Mouse (Mus musculus) right cerebral cortex, postnatal 10 days (tissue): Measurements from ENCODE around the gene Dmac2.

Experiments used
- DNase-seq, 2 experiments: peaks; one replicate each; pipeline ENCODE4 v3.0.0; 2021; ENCODE audit warnings: low spot score in 2 of 2

Gene Dmac2

DNA sequence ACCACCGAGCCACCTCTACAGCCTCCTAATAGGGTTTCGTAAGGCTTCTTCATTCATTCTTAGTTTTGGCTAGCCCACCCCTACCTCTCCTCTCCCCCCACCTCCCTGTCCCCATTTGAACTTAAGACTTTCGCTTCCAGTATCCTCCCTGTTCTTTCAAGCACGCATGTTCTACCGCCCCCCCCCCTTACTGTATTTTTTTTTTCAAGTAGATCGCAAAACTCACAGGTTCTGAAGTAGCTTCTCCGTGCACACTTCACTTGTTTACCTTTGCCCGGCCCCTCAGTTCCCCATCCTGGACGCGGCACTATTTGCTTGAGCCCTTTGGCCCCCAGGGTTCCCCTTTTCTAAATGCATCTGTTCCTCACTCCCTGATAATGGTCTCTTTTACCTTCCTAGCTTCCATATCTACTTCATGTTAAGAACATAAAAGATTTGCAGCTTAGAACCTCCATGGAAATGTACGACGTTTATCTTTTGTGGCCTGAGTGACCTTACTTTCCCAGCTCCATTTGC is 33.1 kb downstream of the Dmac2 start:
- DNase-seq = no peak

- DNase-seq = no peak
Observed at GRCm38 (mm10) chr7:25655601-25656428, 36.6 kb downstream of the Dmac2 start.

DNA sequence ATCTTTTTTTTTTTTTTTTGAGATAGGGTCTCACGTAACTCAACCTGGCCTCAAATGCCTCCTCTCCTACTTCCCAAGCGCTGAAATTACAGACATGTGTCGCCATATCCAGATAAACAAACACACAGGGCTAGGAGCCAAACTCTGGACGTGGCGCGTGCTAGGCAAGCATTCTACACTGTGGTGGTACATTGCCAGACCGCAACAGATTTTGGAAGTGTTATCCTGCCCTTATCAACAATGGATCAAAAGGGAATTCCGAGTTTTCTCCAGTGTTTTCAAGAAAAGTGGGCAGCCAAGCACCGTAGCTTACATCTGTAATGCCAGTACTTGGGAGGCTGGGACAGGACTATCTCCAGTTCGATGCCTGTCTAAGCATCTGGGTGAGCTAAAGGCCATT is 38.6 kb downstream of the Dmac2 start:
- DNase-seq = no peak

DNA sequence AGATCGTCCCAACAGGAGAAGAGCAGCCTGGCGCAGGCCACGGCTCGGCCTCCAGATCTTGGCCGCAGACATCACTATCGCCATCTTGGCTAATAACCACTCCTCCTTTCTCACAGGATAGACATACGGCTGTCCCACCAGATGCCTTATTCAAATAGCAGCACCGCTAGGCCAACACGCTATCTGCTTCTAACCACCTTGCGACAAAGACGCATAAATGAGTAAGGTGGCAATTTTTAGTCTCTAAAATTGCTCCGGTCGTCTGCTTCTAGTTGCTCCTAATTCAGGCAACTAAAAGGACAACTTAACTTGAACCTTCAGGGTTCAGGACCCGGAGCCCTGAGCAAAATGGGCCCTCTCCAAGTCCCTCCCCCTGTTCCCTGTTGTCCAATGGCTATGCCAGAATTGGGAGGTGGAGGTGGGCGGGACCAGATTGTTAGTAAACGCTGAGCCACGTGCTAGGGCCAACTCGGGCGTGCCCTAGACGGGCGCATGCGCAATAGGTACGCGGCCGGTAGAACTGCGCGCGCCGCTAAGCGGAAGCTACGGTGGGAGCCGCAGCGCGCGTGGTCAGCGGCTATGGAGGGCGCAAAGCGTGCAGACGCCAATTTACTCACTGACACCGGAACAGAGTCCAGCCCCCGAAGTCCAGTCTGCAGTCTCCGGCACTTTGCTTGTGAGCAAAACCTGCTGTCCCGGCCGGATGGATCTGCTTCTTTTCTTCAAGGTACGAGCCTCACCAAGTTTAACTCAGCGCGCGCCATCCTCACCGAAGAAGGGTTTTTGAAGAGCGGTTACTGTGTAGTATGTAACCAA is 39.7 kb downstream of the Dmac2 start, which contains the start of the genes Bckdha and Exosc5:
Gene Bckdha (minus strand): TSS at position 325 of the 816 bp plus-strand sequence.
Gene Exosc5 (plus strand): TSS at position 508 of the 816 bp plus-strand sequence.
- peak; percentile 100 for DNase-seq

- no peak for DNase-seq
Observed at GRCm38 (mm10) chr7:25666381-25666780, 47.2 kb downstream of the Dmac2 start.

- no peak for DNase-seq
Observed at GRCm38 (mm10) chr7:25669158-25669557, 49.9 kb downstream of the Dmac2 start.

GRCm38 (mm10) chr7:25669631-25670030 is 50.4 kb downstream of the Dmac2 start:
- no peak for DNase-seq

DNA sequence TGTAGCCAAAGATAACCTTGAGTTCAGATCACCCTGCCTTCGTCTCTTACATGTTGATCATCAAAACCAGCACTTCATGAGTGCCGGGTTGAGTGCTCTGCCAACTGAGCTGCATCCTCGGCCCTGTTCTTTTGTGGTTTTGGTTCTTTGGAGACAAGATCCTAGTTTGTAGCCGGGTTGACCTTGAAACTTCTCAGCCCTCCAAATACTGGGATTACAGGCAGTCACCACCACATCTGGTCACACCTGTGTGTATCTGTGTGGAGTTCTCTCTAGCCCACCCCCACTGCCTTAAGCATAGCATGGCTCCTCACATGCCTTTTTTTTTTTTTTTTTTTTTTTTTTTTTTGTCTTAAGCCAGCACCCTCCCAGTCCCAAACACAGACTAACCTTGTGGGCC is 50.9 kb downstream of the Dmac2 start:
- DNase-seq = no peak

DNA sequence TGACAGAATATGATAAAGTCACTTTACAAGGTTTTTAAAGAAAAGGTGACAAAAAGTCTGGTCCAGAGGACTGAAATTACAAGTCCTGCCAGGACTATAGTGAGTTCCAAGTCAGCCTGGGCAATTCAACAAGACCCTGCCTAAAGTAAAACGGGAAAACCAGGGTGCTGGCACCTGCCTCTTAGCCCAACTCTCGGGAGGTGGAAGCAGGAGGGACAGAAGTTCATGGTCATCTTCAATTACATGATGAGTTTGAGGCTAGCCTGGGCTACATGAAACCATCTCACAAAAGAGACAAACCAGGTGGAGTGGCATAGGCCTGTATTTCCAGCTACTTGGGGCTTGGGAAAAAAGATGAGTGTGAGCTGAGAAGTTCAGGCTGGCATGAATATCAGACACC is 52.5 kb downstream of the Dmac2 start:
- DNase-seq = no peak

DNA sequence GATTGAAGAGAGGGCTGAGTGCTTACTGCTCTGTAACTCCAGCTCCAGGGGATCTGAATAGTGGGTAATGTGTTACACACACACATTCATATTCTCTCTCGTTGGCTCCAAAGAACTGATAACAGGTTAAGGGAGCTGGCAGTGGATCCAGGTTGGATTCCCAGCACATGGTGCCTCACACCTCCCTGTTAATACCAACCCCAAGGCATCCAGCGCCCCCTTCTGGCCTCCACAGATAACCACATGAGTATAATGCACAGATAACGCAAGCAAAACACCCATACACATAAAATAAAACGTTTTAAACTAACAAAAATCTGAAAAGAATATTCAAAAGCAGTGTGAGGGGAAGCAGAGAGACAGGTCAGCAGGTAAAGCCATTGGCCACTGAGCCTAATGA is 53.2 kb downstream of the Dmac2 start:
- no peak for DNase-seq

DNA sequence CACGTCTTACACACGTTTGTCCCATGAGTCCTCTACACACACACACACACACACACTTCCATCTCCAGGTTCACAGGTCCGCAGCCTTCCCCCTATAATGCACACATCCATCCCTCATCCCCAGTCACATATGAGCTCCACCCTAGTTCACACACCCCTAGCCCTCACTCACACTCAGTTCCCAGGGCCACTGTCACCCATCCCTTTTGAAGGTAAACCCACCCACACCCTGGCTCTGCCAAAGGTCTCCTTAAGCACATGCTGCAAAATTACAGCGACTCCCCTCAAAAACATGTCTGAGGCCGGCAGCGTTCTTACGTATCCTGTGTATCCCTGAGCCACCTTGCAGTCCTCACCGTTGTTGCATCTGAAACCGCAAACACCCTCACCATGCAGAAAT is 55.1 kb downstream of the Dmac2 start:
- no peak for DNase-seq

DNA sequence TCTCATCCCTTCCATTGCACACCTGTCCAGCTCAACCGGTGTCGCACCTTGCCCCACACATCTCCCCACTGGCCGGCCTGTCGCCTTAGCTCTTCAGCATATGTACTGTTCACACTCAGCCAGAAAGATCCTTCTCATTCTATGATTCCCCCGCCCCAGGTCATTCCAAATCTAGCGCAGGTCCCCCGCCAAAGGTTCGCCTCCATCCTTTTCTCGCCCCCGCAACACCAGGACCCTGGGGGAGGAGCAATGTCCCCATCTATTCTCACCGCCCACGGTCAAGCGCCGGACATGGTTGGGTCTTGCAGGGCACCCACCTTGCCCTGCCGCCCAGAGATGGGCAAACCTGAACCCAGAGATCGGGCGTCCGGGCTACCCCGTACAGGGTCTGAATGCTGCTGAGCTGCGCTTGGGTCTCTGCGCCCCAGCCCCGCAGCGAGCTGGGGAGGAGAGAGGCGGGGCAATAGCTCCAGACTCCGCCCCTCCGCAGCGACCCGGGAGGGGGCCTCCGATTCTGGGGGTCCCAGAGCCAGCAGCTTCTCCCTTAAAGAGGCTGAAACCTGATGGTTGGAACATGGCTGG is 55.6 kb downstream of the Dmac2 start, which contains the start of gene Tmem91:
Gene Tmem91 (minus strand): TSS at position 448 of the 582 bp plus-strand sequence.
- DNase-seq = peak in 1 of 2 experiments; percentile 59
